Mouse (Mus musculus): ENCODE results near the gene Plekha7. TPM values are rescaled to one million over a fixed set of nuclear protein-coding genes. Genes with fewer than 3 reads are reported as not detected.

Gene Plekha7
- total RNA-seq, 2 experiments from 2014 or later = 0.16 to 0.18 TPM

DNA sequence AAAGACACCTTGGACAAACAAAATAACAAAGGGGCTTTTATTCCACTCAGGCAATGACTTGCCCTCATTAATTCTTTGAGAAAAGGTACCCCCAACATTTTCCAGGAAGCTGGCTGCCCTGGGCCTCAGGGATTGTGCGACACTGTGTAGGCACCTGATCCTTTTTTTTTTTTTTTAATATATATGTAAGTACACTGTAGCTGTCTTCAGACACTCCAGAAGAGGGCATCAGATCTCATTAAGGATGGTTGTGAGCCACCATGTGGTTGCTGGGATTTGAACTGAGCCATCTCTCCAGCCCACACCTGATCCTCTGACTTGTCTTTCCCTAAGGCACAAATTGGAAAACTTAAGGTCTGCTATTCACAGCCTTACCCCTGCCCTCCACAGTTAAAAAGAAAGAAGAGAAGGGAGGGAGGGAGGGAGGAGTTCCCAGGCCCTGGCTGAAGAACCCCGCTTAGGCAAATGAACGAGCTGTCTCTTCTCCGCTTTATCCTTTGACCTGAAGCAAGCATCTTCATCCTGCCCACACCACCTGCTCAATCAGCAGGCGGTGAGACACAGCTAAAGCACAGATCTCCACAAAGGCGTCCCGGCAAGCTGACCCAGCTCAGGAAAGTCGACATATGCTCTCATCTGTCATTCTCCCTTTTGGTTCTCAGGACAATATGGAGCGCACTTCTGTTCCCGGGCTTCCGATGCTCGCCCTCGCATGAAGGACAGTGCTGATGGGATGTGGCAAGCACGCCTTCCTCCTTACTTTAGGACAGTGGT, 85.0 kb downstream of the Plekha7 start:
- no peak for ATAC-seq (ENCODE audit: poor library complexity, severe bottlenecking)

DNA sequence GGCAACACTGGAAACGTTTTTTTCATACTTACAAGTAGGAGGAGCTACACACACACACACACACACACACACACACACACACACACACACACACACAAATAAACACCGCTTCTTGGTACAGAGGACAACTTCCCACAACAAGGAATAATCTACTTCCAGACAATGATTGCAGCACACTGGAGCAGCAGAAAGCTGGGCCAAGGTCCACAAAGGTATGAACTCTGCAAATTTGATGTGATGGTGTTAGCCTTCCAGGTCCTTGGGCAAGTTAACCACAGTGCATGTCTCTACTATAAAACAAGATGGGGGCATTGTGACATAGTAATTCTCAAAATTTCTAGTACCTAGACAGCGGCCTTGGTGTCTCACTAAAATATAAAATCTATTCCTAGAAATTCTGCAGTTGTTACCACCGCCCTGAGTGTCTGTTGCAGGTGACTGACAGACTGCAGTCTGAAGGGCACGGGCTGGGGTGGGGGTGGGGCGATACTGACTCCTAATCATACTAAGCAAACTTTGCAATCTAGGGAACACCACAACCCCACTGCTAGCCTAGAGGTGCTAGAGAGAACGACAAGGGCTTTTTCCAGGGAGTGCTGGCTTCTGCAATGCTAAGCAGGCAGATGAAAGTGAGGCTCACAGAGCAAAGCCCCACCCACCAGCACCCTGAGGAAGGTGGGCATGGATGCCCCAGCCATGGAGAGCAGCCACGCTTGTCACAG, 85.7 kb downstream of the Plekha7 start:
- no peak for ATAC-seq (ENCODE audit: poor library complexity, severe bottlenecking)

DNA sequence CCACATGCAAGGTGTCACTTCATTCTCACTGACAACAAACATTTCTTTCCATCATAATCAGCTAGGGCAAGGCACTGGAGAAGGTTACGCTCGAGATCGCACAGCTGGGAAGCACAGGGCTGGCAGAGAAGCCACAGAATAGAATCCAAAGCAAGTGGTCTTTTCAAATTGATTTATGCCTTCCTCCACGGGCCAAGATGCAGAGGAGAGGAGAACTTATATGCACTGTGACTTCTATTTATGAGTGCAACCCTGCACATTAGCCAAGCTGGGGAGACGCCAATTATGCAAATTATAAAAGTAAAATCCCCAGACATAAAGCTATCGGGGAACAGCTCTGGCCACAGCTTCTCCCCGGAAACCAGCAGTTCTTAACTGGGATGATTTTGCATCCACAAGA, 86.3 kb downstream of the Plekha7 start:
- ATAC-seq (ENCODE audit: poor library complexity, severe bottlenecking) = no peak

DNA sequence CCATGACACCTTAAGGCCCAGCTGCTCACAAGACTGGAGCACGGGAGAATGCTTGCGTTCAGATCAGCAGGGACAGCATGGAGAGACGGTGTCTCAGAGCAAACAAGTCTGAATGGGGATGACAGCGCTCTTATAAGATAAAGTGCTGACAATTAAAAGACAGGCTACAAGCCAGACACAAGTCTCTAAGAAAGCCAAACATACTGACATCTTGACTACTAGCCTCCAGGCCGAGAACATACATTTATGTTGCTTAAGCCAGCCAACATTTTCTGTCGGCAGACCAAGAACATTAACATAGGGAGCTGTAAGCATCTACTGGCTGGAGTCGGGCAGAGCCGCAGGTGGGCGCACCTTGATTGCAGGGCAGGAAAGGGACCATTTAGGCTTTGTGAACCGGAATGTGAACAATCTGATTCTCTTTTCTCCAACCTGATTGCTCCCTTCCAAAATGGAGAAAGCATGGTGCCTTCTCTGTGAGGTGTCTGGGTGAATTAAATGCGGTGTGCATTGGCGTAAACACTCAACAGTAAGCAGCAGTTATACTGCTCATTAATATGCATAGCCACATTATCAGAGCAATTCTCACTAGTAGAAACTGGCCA, 88.0 kb downstream of the Plekha7 start:
- ATAC-seq (ENCODE audit: poor library complexity, severe bottlenecking) = no peak

DNA sequence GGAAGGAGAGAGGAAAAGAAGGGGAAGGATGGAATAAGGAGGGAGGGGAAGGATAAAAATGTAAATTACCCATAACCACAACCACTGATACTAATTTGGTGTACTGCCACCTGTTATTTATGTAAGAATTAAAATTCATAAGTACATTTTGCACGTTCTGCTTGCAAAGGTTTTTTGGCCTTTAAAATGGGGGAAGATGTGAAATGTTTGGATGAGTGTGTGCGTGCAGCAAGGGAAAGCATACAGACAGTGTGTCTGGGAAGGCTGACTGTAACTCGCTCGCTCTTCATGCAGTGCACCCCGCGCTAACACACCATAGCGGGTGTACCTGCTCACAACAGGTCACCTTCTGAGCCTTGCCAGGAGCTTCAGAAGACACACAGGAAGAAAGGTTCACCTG, 90.4 kb downstream of the Plekha7 start:
- ATAC-seq (ENCODE audit: poor library complexity, severe bottlenecking) = no peak

DNA sequence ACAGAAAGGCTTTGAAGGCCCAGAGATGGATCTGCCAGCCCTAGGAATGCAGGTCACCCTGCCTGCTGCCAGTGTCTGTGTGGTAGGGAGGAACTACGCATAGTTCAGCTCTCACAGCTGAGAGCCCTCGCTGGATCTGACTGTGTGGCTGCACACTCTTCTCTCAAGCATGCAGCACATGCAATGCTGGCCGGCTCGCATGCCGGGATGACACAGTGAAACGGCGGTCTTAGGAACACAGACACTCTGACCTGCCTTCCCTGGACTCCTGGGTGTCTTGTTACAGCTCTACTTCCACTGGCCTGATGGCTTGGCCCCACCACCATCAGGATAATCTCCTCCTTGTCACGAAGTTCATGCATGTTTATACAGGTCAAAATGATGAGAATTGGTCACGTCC, 96.3 kb downstream of the Plekha7 start:
- ATAC-seq (ENCODE audit: poor library complexity, severe bottlenecking) = no peak

DNA sequence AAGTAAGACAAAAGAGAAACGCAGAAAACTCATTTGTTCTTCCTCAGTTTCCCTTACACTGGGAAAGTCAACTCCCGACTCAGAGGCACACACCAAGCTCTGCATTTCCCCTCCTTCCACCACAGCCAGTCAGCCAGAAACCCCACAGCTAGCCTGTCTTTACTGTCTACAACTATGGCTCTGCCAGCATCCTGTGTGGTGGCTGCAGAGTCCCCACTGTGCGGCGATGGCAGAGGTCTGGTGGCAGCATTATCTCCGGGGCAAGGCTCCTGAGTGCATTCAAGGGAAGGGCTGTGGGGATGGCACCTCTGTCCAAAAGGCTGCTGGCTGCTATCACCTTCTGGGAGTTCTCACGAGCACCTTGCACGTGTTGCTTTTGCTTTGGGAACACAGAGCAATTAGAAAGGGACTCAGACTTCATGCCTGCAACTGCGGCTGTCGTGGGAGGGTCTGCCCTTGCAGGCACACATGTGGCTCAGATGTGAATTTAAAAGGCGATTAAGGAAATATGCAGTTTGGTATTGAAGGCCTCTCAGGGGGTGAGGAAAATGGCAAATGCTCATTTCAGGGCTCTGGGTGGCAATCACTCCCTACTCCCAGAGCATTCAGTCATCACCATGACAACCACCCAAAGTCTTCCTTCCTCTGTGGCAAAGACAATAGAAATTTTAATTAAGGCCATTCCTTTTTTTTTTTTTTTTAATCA, 98.1 kb downstream of the Plekha7 start:
- ATAC-seq (ENCODE audit: poor library complexity, severe bottlenecking) = no peak

DNA sequence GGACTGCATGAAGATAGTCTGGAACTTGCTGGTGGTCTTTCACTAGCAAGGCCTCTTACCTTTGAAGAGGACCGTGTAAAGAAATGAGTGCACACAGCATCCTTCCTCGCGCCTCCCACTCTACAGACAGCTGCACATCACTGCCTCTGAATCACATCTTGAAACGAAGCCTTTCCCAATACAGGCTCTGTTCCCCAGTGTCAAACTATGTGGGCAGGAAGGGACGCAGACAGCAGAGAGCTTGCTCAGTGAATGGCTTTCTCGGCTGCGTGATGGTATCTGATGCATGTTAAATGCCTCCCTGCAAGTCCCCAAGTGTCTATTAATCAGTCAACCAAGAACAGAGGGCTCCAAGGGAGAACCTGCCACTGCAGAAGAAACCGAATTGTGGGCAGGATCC, 99.3 kb downstream of the Plekha7 start:
- ATAC-seq (ENCODE audit: poor library complexity, severe bottlenecking) = no peak

DNA sequence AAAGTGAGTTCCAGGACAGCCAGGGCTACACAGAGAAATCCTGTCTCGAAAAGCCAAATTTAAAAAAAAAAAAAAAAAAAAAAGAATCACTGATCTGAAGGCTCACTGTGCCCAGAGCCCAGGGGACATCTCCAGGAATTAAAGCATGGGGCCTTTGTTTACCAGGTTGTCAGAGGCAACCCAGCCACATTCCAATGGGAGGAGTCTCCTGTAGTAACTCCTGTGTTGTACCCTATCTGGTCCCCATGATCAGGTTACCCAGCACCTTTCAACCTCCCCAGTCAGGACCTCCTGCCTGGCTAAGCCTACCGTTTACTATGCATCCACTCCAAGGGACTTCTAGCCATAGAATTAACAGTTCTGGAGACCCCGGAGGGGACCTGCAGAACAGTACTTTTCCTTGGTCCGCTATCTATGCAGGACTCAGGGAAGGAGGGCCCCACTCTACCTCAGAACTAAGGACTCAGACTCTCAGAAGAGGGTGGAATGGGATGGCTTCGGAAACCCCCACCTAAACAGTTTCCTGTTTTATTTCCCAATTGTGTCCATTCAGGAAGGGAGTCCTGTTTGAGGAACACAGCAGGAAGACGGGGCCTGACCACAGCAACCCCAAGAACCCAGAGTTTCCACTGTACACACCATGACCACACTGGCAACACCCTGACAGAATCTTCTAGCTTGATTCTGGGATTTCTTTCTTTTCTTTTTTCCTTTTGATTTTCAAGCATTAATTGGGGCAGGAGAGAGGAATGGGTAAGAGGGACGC, 101.2 kb downstream of the Plekha7 start:
- ATAC-seq (ENCODE audit: poor library complexity, severe bottlenecking) = peak; percentile 34; the same call in 1 of the 2 replicates

DNA sequence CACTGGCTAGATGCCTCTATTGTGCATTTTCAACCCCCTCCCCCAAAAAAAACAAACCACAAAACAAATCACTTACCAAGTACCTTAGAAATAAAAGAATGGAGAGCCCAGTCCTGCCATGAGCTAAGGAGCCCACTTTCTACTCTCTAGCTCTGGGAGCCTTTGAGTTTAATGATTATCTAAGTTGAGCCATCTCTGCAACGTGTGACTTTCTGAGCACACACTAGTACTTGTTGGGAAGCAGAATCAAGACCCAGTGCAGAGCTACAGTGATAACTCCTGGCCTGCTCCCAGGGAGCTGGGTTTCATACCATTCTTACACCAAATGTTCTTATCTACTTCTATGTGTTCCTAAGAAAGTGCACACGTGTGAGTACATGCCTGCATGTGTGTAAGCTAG, 102.7 kb downstream of the Plekha7 start:
- ATAC-seq (ENCODE audit: poor library complexity, severe bottlenecking) = no peak

DNA sequence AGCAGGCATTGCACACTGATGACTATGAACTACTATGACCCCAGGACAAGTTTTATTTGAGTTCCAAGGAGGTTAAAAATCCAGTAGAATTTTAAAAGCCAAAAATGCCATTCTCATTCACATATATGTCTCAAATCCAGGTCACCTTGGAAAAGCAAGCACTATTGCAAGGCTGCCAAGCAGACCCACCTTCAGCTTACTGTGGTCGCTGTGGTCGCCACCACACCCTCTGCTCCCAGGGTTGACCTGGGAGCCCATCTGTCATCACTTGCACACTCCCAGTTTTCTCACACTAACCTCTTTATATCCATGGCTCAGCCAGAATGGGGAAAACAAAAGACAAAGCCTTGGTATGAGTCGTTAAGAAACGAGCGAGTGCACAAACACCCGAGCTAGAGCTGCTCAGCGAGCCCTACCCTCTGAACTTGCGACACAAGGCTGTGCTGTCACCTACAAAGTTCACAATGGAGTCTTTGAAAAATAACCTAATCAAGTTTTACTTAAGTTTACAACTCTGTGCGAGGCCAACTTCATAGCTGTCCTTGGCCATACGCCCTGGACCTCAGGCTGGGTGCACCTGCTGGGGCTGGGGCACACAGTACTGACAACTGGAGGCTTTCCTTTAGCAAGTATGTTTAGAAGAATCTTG, 106.0 kb downstream of the Plekha7 start:
- no peak for ATAC-seq (ENCODE audit: poor library complexity, severe bottlenecking)

DNA sequence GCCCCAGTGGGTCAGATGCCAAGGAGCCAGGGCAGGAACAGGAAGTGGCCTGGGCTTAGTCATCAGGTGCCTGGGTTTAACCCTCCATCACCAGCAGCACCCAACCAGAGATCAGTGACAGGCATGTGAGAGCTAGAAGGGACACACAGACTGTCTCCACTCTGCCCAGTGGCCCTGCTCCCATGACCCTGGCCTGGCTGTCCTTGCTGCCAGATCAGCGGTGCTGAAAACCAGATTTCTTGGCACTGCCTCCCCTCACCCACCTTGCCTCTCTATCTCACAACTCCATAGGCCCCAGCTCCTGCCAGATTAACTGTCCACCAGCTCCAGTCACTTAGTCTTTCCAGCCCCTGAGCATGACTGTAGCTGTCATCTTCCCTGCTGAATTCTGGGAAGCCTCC, 107.2 kb downstream of the Plekha7 start:
- ATAC-seq (ENCODE audit: poor library complexity, severe bottlenecking) = peak; percentile 54

DNA sequence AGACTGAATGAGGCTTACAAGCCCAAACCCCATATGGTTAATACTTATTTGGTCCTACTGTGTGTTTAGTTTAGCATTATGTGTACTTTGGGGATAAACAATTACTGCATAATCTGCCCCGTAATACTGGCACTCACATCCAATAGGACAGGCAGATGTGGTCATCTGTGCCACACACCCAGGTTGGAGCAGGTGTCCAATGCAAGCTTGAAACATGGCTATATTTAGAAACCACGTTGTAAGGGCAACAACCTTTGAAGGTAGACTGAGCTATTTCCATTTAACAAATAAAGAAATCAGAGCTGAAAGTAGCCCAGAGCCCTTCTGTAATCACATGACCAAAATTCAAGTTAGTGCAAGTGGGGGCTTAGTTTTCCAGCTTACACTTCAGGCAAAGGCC, 107.6 kb downstream of the Plekha7 start:
- ATAC-seq (ENCODE audit: poor library complexity, severe bottlenecking) = no peak

DNA sequence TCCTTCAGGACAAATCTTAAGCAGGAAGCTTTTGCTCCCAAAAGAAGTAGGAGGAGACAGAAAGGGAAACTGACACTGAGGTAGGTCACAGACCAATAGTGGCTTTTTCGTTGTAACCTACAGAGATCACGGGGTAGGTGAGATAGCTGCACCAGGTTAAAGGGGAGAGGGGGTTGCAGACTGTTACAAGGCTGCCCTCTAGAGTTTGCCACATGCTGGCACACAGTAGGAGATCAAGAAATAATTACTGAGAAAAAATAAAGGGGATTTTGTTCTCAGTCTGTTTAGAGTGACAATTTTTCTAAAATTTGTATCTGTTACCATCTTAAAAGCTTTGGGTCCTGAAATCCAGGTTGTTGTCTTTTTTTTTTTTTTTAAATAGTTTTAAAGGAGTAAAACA, 109.3 kb downstream of the Plekha7 start:
- ATAC-seq (ENCODE audit: poor library complexity, severe bottlenecking) = no peak

DNA sequence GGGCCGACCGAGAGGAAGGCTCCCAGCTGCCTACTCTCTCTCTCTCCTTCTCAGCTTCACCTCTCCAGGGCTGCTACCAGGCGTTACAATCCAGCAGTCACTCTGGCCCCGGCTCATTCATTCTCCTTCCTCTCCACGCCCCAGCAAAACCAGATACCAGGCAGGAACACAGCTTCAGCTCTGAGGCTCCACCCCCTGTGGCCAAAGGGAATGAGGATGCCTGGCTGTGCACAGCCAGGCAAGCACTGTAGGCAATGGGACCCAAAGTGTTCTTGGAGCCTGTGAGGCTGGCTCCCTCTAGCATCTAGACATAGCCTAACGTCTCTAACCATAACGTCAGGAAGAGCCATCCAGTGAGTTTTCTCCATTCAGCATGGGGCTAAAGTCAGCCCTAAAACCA, 109.8 kb downstream of the Plekha7 start:
- 0 out of 2 replicates have a peak, but pooled peaks have one; percentile 14 for ATAC-seq (ENCODE audit: poor library complexity, severe bottlenecking)

DNA sequence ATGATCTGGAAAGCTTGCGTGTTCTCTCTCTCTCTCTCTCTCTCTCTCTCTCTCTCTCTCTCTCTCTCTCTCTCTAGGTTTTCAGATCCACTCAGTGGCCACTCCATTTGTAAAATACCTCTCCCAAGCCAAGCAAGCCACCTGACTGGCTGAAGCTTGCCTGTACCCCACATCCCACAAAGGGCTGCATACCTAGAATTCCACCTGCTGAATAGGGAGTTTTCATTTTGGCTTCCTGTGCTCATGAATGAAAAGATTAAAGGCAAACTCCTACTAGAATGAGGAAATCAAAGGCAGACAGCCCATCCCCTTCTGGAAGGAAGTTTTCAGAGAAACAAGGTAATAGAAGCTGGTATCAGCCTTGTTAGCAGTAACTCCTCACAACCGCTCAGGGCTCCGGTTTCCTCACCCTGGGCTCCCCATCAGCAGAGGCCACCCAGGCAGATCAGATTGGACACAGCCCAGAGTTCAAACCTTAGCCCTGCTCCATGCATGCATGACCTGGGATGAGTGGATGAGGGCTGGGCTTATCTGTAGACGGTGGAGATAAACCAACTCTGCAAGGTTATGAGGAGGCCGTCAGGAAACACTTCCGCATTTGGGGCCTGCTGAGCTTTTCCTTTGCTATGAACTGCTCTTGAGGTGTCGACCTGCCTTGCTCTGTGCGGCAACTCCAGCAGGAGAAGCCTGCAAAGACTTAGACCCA, 111.0 kb downstream of the Plekha7 start:
- no peak for ATAC-seq (ENCODE audit: poor library complexity, severe bottlenecking)

DNA sequence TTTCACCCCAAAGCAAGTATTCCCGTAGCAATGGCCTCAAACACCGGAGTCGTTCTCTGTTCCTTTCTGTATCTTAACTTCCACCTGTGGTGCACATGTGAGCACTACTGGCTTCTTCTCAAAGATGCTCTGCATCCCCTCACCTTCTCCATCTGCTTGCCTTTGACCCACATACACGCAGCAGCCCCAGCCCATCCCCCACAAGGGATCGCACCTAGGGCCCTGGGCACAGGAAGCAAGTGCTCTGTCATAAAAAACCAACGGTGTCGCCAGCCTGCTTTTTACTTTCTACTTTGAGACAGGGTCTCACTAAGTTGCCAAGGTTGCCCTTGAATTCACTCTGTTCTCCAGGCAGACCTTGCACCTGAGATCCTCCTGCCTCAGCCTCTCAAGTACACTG, 113.2 kb downstream of the Plekha7 start:
- no peak for ATAC-seq (ENCODE audit: poor library complexity, severe bottlenecking)

DNA sequence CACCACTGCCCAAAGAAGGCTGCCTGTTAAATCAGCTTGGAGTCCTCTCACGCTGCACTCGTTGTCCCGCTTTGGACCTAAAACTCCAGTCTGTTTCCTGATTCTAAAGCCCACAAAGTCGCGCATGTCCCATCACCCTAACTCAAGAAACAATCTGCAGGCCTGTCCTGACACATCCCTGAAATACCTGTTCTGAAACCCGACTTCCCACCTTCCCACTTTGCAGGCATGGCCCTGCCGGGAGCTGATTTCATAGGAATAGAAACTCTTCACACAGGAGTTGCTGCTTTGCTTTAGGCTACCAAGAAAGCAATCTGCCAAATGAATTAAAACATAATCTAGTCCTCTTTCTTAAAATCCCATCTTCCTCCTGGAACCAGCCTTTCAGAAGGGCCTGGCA, 115.2 kb downstream of the Plekha7 start:
- ATAC-seq (ENCODE audit: poor library complexity, severe bottlenecking) = no peak

DNA sequence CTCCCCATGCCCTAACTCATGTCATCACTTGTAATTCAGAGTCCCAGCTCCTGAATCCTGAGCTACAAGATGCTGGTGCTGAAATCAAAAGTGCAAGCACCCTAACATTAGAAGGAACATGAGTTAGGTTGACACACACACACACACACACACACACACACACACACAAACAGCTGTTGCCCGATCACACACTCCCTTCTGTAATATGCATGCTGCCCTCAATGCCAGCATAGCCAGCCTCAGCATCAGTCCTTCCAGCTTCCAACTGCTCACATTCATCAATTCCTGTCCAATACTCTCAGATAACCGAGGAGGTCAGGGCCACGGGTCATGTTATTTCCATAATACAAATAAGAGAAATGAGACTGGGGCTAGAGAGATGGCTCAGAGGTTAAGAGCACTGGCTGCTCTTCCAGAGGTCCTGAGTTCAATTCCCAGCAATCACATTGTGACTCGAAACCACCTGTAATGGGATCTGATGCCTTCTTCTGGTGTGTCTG, 116.0 kb downstream of the Plekha7 start:
- ATAC-seq (ENCODE audit: poor library complexity, severe bottlenecking) = no peak

Measured in megakaryocyte, adult 5-6 weeks (primary cell).